Mouse (Mus musculus): ENCODE measurements around the gene Slc25a22. TPM values are rescaled to one million over a fixed set of nuclear protein-coding genes. Genes with fewer than 3 reads are reported as not detected.
A peak's percentile ranks its signal among the peaks of the same experiment; 100 is the strongest.
"Not testable (repeated sequence)": the region's sequence is repeated elsewhere in the genome, so short reads cannot be mapped to it uniquely, and the experiment has no call there.

Slc25a22 gene
- total RNA-seq, 1 experiment from 2014 or later: 8.0 TPM

- ATAC-seq (replicated peaks in 1 of 2; ENCODE audit: insufficient read depth in 1 of 2, low FRiP score in 2 of 2, low TSS enrichment in 1 of 2, low read depth in 1 of 2, poor library complexity in 2 of 2, severe bottlenecking in 2 of 2): not testable (repeated sequence)
These were observed 30.0 kb downstream of the Slc25a22 start for GRCm38 (mm10) chr7:141407670-141408069.

- ATAC-seq (replicated peaks in 1 of 2; ENCODE audit: insufficient read depth in 1 of 2, low FRiP score in 2 of 2, low TSS enrichment in 1 of 2, low read depth in 1 of 2, poor library complexity in 2 of 2, severe bottlenecking in 2 of 2): no peak
These were observed 32.2 kb downstream of the Slc25a22 start for GRCm38 (mm10) chr7:141405466-141405865.

- ATAC-seq (replicated peaks in 1 of 2; ENCODE audit: insufficient read depth in 1 of 2, low FRiP score in 2 of 2, low TSS enrichment in 1 of 2, low read depth in 1 of 2, poor library complexity in 2 of 2, severe bottlenecking in 2 of 2): peak; percentile 53 to 92
These were observed 34.4 kb downstream of the Slc25a22 start for GRCm38 (mm10) chr7:141403305-141403704.

GRCm38 (mm10) chr7:141395348-141395747, 42.3 kb downstream of the Slc25a22 start:
- ATAC-seq (replicated peaks in 1 of 2; ENCODE audit: insufficient read depth in 1 of 2, low FRiP score in 2 of 2, low TSS enrichment in 1 of 2, low read depth in 1 of 2, poor library complexity in 2 of 2, severe bottlenecking in 2 of 2): no peak

- ATAC-seq (replicated peaks in 1 of 2; ENCODE audit: insufficient read depth in 1 of 2, low FRiP score in 2 of 2, low TSS enrichment in 1 of 2, low read depth in 1 of 2, poor library complexity in 2 of 2, severe bottlenecking in 2 of 2): peak in 1 of 2 experiments; percentile 20; a peak in 1 of 4 replicates
These were observed 42.9 kb downstream of the Slc25a22 start for GRCm38 (mm10) chr7:141394771-141395170.

GRCm38 (mm10) chr7:141394158-141394557, 43.5 kb downstream of the Slc25a22 start:
- ATAC-seq (replicated peaks in 1 of 2; ENCODE audit: insufficient read depth in 1 of 2, low FRiP score in 2 of 2, low TSS enrichment in 1 of 2, low read depth in 1 of 2, poor library complexity in 2 of 2, severe bottlenecking in 2 of 2): peak; percentile 14 to 58; a peak in 2 of 4 replicates

- peak; percentile 30 to 54 for ATAC-seq (replicated peaks in 1 of 2; ENCODE audit: insufficient read depth in 1 of 2, low FRiP score in 2 of 2, low TSS enrichment in 1 of 2, low read depth in 1 of 2, poor library complexity in 2 of 2, severe bottlenecking in 2 of 2)
These were observed 45.0 kb downstream of the Slc25a22 start for GRCm38 (mm10) chr7:141392552-141393222.

GRCm38 (mm10) chr7:141391625-141392551, 45.8 kb downstream of the Slc25a22 start, which contains the start of gene Taldo1:
Gene Taldo1 (plus strand): TSS chr7:141392199.
- ATAC-seq (replicated peaks in 1 of 2; ENCODE audit: insufficient read depth in 1 of 2, low FRiP score in 2 of 2, low TSS enrichment in 1 of 2, low read depth in 1 of 2, poor library complexity in 2 of 2, severe bottlenecking in 2 of 2): peak; percentile 89

- ATAC-seq (replicated peaks in 1 of 2; ENCODE audit: insufficient read depth in 1 of 2, low FRiP score in 2 of 2, low TSS enrichment in 1 of 2, low read depth in 1 of 2, poor library complexity in 2 of 2, severe bottlenecking in 2 of 2): no peak
These were observed 47.1 kb downstream of the Slc25a22 start for GRCm38 (mm10) chr7:141390326-141391259.

- no peak for ATAC-seq (replicated peaks in 1 of 2; ENCODE audit: insufficient read depth in 1 of 2, low FRiP score in 2 of 2, low TSS enrichment in 1 of 2, low read depth in 1 of 2, poor library complexity in 2 of 2, severe bottlenecking in 2 of 2)
These were observed 49.1 kb downstream of the Slc25a22 start for GRCm38 (mm10) chr7:141388487-141389109.

GRCm38 (mm10) chr7:141387807-141388486, 49.7 kb downstream of the Slc25a22 start:
- no peak for ATAC-seq (replicated peaks in 1 of 2; ENCODE audit: insufficient read depth in 1 of 2, low FRiP score in 2 of 2, low TSS enrichment in 1 of 2, low read depth in 1 of 2, poor library complexity in 2 of 2, severe bottlenecking in 2 of 2)

- ATAC-seq (replicated peaks in 1 of 2; ENCODE audit: insufficient read depth in 1 of 2, low FRiP score in 2 of 2, low TSS enrichment in 1 of 2, low read depth in 1 of 2, poor library complexity in 2 of 2, severe bottlenecking in 2 of 2): peak in 1 of 2 experiments; percentile 39; a peak in 1 of 4 replicates
These were observed 56.4 kb downstream of the Slc25a22 start for GRCm38 (mm10) chr7:141381068-141381835.
